Mouse (Mus musculus) ZHBTc4 (cell line): ENCODE data around the gene Tmem143.

Source experiments
- DNase-seq: peaks from one replicate; pipeline ENCODE4 v3.0.0-alpha.2; 2011; ENCODE audit warnings: low read depth, low spot score

Gene Tmem143

DNA sequence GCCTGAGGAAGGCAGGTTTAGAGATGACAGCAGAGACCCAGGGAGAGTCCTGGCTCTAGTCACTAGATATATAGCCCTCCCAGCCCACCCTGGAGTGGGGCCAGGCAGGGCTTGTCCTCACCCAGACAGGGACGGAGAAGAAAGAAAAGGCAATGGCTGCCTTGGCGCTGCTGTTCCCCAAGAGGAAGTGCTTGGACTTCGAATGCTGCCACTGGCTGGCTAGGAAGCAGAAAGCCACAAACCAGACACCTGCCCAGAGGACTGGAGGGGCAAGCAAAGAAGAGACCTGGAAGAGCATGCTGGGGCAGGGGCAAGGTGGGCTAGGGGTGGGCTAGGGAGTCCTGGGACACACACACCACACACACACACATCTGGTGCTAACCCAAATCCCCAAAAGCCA is 9.5 kb upstream of the Tmem143 start:
- DNase-seq, result no peak

- no peak for DNase-seq
Measured at GRCm38 (mm10) chr7:45892651-45893050, 4.1 kb upstream of the Tmem143 start.

GRCm38 (mm10) chr7:45895931-45896516 is 717 bp upstream of the Tmem143 start:
- DNase-seq, result no peak

DNA sequence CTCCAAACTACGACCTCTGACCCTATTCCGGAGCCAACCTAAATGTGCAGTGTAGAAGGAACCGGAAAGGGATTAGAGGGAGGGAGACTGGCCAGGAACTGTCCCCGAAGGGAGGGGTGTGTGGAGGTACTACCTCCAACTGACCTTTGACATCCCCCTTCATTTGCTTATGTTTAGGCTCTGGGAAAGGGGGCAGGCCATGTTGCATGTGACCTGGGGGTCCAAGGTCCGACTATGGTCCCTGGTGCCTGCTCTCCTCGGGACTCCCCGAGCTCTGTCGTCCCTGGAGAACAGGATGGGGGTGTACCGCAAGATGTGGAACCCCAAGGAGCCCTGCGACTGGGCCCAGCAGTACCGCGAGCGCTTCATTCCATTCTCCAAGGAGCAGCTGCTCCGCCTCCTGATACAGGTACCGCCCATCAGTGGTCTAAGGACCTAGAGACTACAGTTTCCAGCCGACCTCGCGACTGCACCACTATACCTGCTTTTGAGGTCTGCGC is 567 bp downstream of the Tmem143 start:
- peak; percentile 90 for DNase-seq

- peak; percentile 75 for DNase-seq
Measured at GRCm38 (mm10) chr7:45898125-45898524, 1.4 kb downstream of the Tmem143 start.

GRCm38 (mm10) chr7:45901562-45901961 is 4.8 kb downstream of the Tmem143 start:
- DNase-seq, result peak; percentile 87

DNA sequence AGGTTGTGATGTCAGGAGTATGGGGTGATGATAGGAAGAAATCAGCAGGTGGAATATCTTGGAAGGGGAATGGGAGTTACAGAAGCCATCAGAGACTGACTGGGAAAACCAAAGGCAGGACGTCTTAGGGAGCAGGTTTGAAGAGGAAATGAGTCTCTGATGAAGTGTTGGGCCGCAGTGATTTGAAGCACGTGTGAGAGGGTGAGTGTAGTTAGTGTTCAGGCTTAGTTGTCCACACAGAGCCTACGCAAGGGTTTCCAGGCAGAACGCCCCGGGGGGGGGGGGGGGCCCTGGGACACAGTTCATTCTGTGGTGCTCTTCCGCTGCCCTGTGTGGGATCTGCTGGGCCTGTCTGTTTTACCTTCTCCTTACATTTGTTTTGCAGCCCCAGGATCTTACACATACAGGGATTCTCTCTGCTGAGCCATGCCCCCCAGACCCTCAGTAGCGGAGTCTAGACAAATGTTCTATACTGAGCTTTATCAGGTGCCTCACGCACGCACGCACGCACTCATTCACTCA is 5.8 kb downstream of the Tmem143 start:
- peak; percentile 21 for DNase-seq

GRCm38 (mm10) chr7:45906622-45907021 is 9.9 kb downstream of the Tmem143 start:
- no peak for DNase-seq

DNA sequence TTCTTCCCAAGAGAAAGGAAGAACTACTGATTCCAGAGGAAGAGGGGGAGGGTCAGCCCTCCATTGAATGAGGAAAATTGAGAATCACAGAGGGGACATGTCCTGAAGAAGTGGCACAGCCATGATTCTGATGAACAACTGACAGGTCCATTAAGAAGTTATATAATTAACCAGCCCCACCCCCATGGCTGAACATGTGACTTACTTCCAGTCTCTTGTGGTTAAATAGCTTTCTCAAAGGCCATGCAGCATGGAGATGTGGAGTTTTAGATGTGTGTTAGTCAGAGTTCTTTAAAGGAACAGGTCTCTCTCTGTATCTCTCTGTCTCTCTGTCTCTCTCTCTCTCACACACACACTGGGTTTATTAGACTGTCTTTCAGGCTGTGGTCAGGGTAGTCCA is 11.6 kb downstream of the Tmem143 start:
- DNase-seq, result no peak

- DNase-seq, result no peak
Measured at GRCm38 (mm10) chr7:45909145-45909544, 12.4 kb downstream of the Tmem143 start.

GRCm38 (mm10) chr7:45914067-45914466 is 17.3 kb downstream of the Tmem143 start:
- no peak for DNase-seq

DNA sequence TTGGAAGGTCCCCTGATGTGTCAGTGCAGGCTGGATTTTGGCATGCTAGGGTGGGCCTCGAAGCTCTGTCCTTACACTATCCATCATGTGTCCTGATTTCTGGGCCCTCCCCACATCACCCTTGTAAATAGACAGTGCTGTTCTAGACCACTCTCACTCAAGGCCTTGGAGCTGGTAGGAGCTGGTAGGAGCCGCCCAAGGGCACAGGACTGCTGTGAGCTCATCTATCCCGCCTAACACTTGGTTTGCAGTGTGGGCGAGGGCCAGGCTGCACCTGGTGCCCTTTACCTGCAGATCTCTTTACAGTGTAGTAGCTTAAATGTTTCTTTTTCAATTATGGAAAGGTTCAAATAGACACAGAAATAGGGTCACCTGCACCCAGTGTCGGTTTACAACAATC is 18.3 kb downstream of the Tmem143 start:
- no peak for DNase-seq

DNA sequence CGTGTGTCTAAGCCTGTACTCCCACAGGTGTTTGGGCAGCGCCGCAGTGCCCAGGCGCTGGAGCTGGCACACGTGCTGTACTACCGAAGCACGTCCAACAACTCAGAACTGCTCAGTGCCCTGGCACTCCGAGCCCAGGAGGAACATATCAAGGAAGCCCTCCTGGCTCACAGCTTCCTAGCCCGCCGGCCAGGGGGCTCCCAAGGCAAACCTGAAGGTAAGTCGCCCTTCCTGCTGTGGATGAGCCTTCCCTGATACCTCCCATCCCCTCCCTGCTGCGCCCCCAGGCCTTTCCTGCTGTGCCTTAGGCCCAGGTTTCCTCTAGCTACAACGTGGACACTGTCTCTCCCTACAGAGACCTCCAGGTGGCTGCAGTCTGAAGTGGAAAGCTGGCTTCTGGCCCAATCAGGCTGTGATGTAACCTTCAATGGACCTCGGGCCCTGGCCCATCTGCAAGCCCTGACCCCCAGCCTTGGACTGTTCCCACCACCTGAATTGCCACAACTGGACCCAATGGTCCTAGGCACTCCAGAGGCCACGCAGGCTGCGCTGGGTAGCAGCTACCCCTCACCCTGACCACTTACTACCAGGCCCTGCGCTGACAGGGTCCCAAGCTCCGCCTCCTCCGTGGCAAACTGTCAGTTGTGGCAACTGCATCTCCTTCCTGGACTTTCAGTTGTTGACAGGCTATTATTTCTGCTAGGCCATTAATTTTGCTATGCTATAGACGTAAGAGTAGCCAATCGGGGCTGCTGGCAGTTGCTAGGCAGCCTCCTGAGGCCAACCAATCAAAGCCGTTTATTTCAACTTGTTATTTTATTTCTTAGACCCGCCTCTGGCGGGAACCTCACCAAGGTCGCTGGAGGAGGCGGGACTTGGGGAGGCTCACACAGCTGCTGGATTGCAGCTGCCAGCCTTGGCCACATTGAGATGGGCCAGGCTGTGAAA is 19.6 kb downstream of the Tmem143 start:
- peak; percentile 87 for DNase-seq

- peak; percentile 32 for DNase-seq
Measured at GRCm38 (mm10) chr7:45917004-45917704, 20.4 kb downstream of the Tmem143 start.

GRCm38 (mm10) chr7:45917926-45918325 is 21.2 kb downstream of the Tmem143 start:
- no peak for DNase-seq

DNA sequence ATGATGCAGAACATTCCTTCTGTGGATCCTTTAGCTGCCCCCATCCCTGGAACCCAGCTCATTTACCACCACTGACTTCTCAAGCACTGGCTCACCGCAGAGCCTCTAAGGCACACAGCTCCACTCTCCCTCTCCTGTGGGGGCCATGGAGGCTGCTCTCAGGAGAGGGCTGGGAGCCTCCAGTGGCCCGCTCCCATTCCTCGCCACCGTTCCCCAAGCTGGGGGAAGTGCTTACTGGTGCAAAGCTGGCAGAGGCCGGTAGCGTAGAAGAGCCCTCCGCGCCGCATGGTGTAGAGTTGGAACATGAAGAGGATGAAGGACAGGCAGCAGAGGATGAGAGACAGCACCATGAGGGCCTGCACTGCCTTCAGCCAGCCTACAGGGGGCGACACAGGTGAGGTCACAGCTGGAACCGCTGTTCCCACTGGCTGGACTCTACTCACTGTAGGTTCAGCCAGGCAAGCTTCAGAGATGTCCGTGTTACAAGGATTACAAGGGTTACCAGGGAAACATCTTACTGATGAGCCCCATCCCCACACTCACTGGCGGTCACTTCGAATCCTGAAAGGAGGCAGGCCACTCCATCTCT is 22.4 kb downstream of the Tmem143 start:
- DNase-seq, result peak; percentile 66

GRCm38 (mm10) chr7:45919761-45920160 is 23.0 kb downstream of the Tmem143 start:
- no peak for DNase-seq

GRCm38 (mm10) chr7:45920583-45921241 is 24.0 kb downstream of the Tmem143 start:
- no peak for DNase-seq

DNA sequence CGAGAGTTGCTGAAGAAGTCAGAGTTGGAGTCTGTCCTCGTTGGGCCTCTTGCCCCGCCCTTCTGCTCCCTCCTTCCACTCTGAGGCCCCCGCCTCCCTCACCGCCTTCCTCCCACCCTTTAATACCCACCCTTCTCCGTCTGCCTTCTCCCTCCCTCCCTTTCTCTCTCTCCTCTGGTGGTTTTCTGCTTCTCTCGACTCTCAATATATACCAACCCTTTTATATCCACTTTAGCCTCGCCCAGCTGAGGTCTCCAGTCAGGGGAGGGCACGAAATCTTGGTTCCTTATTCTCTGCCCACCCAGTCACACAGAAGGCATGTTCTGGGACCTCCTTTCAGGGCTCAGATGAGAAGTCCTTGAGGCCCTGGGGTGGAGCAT is 24.5 kb downstream of the Tmem143 start, which contains the start of gene Emp3:
Gene Emp3 (minus strand): TSS at position 163 of the 380 bp plus-strand sequence.
- no peak for DNase-seq

GRCm38 (mm10) chr7:45921950-45922600 is 25.3 kb downstream of the Tmem143 start:
- no peak for DNase-seq
